Mouse (Mus musculus) thymus, postnatal 14 days (tissue): ENCODE measurements around the gene Cpeb1.

Experiments
- DNase-seq: peaks from one replicate; pipeline ENCODE4 v3.0.0; 2021

Gene Cpeb1

GRCm38 (mm10) chr7:81326043-81326442 lies 129.2 kb downstream of the Cpeb1 start:
- no peak for DNase-seq

GRCm38 (mm10) chr7:81321776-81322175 lies 133.5 kb downstream of the Cpeb1 start:
- no peak for DNase-seq

GRCm38 (mm10) chr7:81319749-81320148 lies 135.5 kb downstream of the Cpeb1 start:
- no peak for DNase-seq

GRCm38 (mm10) chr7:81315583-81315982 lies 139.7 kb downstream of the Cpeb1 start:
- DNase-seq = no peak

DNA sequence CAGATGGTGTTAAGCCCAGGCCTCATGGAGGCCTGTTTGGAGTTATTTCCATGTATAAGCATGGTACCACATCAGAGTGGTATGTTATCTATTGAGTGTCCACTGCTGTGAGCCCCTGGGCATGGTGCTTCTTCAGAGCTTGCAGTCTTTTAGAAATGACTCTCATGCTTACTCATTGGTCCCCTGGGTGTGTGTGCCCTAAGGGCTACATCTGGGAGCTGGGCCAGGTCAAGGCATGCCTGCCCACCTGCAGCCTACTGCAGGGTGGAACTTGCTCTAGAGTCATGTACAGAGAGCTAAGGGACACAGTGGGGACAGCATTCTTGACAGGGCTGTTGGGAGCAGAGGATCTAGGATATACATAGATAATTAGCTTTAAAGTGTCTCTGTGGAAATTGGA lies 143.7 kb downstream of the Cpeb1 start:
- no peak for DNase-seq

- no peak for DNase-seq
Measured at GRCm38 (mm10) chr7:81311130-81311529, 144.1 kb downstream of the Cpeb1 start.

DNA sequence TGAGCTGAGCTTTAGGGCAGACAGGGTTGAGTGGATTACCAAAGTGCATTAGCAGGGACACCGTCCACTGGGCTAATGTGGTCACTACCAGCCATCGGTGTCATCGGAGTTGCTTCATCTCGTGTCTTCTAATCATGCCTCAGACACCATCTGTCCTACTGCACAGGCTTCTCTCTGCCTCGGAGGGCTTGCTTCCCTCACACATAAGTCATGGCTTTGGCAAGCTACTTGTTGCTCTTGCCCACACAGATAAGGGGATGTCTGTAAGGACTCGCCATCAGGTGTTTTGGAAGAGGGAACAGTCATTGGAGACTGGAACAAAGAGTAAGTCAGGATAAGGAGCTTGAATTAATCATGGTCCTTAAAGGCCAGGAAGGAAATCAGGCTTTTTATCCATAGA lies 146.0 kb downstream of the Cpeb1 start:
- DNase-seq = no peak

DNA sequence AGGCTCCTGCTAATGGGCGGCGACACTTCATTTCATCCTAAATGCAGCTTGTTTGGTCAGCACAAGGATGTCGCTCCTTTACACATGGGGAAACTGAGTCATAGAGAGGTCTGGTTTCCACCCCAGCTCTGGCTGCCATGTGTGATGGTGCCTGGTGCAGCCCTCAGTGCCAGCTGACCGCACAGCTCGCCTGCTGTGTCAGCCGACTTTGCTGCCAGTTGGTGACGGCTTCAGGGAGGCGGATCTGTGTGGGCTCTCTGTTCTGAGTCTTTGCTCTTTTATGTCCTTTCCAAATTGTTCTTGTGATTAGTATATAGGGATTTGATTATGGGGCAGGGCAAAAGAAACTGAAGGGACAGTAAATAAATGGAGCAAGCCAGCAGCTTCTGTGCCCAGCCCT lies 147.5 kb downstream of the Cpeb1 start:
- DNase-seq = no peak

DNA sequence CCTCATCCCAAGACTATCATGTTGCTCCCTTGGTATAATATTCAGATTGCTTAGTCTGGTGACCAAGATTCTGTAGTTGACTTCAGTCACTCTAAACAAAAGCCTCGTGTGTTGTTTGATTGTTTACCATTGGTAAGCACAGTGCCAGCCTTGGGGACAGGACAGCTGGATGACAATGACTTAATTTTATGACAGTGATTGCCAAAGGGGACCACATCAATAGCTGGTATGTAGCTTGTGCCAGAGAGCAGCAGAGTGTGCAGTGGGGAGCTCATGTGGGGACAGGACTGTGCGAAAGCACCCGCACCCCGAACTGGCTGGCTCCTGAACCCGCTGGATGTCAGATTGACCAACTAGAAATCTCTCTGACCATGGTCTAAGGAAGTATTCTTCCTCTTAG lies 150.6 kb downstream of the Cpeb1 start:
- no peak for DNase-seq

GRCm38 (mm10) chr7:81304100-81304499 lies 151.2 kb downstream of the Cpeb1 start:
- no peak for DNase-seq

GRCm38 (mm10) chr7:81303682-81304081 lies 151.6 kb downstream of the Cpeb1 start:
- DNase-seq = peak; percentile 31

DNA sequence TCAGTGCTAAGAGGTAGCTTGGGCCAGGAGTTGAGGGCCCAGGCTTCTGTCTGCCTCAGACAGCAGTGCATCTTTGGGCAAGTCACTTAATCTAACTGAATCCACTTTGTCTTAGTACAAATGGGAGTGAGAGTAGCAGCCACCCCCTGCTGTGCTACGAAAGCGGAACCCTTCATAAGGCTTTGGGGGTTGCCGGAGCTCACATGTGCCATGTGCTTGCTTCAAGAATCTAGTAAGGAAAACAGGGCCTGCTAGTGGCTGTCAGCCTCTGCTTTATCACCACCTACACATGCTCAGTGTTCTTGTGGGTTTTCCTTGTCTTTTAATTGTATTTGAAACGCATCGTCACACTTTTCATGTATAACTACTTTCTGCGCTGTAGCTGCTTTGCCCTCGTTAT lies 153.9 kb downstream of the Cpeb1 start:
- no peak for DNase-seq

DNA sequence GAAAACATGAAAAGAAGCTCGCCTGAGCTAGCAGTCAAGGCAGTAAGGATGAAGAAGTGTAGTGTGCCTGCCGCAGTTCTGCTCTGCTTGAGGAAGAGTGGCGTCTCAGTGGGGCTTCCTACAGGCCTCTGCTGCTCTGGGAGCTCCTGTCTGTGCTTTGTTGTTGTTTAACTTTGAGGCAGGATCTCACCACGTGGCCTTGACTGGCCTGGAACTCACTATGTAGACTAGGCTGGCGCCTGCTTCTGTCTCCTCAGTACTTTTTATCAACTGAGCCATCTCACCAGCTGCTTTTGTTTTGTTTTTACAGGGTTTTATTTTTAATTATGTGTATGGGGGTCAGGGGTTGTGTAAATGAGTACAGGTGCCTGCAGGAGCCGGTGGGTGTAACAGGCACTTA lies 157.1 kb downstream of the Cpeb1 start:
- DNase-seq = no peak
